Mouse (Mus musculus): Measurements from ENCODE around the gene Rps6kc1. TPM values are rescaled to one million over a fixed set of nuclear protein-coding genes. Genes with fewer than 3 reads are reported as not detected.

Rps6kc1 gene
- polyA plus RNA-seq, 1 experiment from 2014 or later = 26.5 TPM

- Histone ChIP-seq H3K36me3 (no peaks in the 10 kb centered on the region), H3K9ac (replicated peaks) (0 out of 2 replicates have a peak overlapping the region, but pooled peaks have one; percentile 2), H3K4me1 (no peaks in the 10 kb centered on the region), H3K27ac (replicated peaks) (no peak overlapping the region), H3K4me3 (replicated peaks) (no peak overlapping the region), H3K4me2 (no peak overlapping the region), H3K27me3 (replicated peaks) (0 out of 2 replicates have a peak, but pooled peaks cover 3% of the 10 kb centered on the region), H3K9me3 (replicated peaks) (no peaks in the 10 kb centered on the region)
- 87% methylated on average over 6 of the region's 6 CpGs for WGBS
- ATAC-seq (ENCODE audit: low FRiP score) = no peak
These were observed 119.9 kb downstream of the Rps6kc1 start for GRCm38 (mm10) chr1:190791638-190792037.

- no peaks in the 10 kb centered on the region for H3K36me3 ChIP-seq
- no peaks in the 10 kb centered on the region for H3K4me1 ChIP-seq
- no peak overlapping the region for H3K27ac ChIP-seq (replicated peaks)
- no peak overlapping the region for H3K4me3 ChIP-seq (replicated peaks)
- ATAC-seq (ENCODE audit: low FRiP score) = no peak
- no peak overlapping the region for H3K9ac ChIP-seq (replicated peaks)
- H3K27me3 ChIP-seq (replicated peaks) = 0 out of 2 replicates have a peak, but pooled peaks cover 3% of the 10 kb centered on the region
- H3K9me3 ChIP-seq (replicated peaks) = no peaks in the 10 kb centered on the region
- 49% methylated on average over 6 of the region's 6 CpGs for WGBS
- no peak overlapping the region for H3K4me2 ChIP-seq
These were observed 120.8 kb downstream of the Rps6kc1 start for GRCm38 (mm10) chr1:190790720-190791119.

- Histone ChIP-seq H3K36me3 (peaks cover 14% of the 10 kb centered on the region), H3K4me3 (replicated peaks) (no peak overlapping the region), H3K27ac (replicated peaks) (no peak overlapping the region), H3K27me3 (replicated peaks) (no peaks in the 10 kb centered on the region), H3K4me1 (no peaks in the 10 kb centered on the region), H3K9ac (replicated peaks) (no peak overlapping the region), H3K4me2 (no peak overlapping the region), H3K9me3 (replicated peaks) (no peaks in the 10 kb centered on the region)
- no peak for ATAC-seq (ENCODE audit: low FRiP score)
- WGBS = 82% methylated on average over 6 of the region's 6 CpGs
These were observed 133.9 kb downstream of the Rps6kc1 start for GRCm38 (mm10) chr1:190777660-190778059.

- no peak overlapping the region for H3K4me3 ChIP-seq (replicated peaks)
- WGBS = 93% methylated on average over 9 of the region's 9 CpGs
- no peak overlapping the region for H3K4me2 ChIP-seq
- H3K36me3 ChIP-seq = peaks cover 14% of the 10 kb centered on the region
- H3K9me3 ChIP-seq (replicated peaks) = no peaks in the 10 kb centered on the region
- no peaks in the 10 kb centered on the region for H3K4me1 ChIP-seq
- no peak for ATAC-seq (ENCODE audit: low FRiP score)
- no peaks in the 10 kb centered on the region for H3K27me3 ChIP-seq (replicated peaks)
- no peak overlapping the region for H3K9ac ChIP-seq (replicated peaks)
- no peak overlapping the region for H3K27ac ChIP-seq (replicated peaks)
These were observed 135.3 kb downstream of the Rps6kc1 start for GRCm38 (mm10) chr1:190776260-190776659.

GRCm38 (mm10) chr1:190772088-190772885 lies 139.3 kb downstream of the Rps6kc1 start:
- 86% methylated on average over 13 of the region's 13 CpGs for WGBS
- Histone ChIP-seq H3K9ac (replicated peaks) (no peak overlapping the region), H3K36me3 (peaks cover 10% of the 10 kb centered on the region; the same call in 1 of the 2 replicates), H3K4me2 (no peak overlapping the region), H3K9me3 (replicated peaks) (no peaks in the 10 kb centered on the region), H3K27ac (replicated peaks) (no peak overlapping the region), H3K4me1 (no peaks in the 10 kb centered on the region), H3K4me3 (replicated peaks) (no peak overlapping the region), H3K27me3 (replicated peaks) (no peaks in the 10 kb centered on the region)
- ATAC-seq (ENCODE audit: low FRiP score) = no peak

- no peaks in the 10 kb centered on the region for H3K4me1 ChIP-seq
- no peak overlapping the region for H3K4me3 ChIP-seq (replicated peaks)
- H3K9me3 ChIP-seq (replicated peaks) = no peaks in the 10 kb centered on the region
- H3K9ac ChIP-seq (replicated peaks) = no peak overlapping the region
- no peak overlapping the region for H3K27ac ChIP-seq (replicated peaks)
- H3K36me3 ChIP-seq = peaks cover 7% of the 10 kb centered on the region; the same call in 1 of the 2 replicates
- H3K4me2 ChIP-seq = no peak overlapping the region
- no peak for ATAC-seq (ENCODE audit: low FRiP score)
- no peaks in the 10 kb centered on the region for H3K27me3 ChIP-seq (replicated peaks)
- WGBS = 76% methylated on average over 7 of the region's 7 CpGs
These were observed 141.8 kb downstream of the Rps6kc1 start for GRCm38 (mm10) chr1:190769748-190770147.

GRCm38 (mm10) chr1:190768307-190768706 lies 143.3 kb downstream of the Rps6kc1 start:
- 76% methylated on average over 1 of the region's 1 CpGs for WGBS
- H3K4me3 ChIP-seq (replicated peaks) = no peak overlapping the region
- no peaks in the 10 kb centered on the region for H3K27me3 ChIP-seq (replicated peaks)
- no peaks in the 10 kb centered on the region for H3K9me3 ChIP-seq (replicated peaks)
- peaks cover 6% of the 10 kb centered on the region; the same call in 1 of the 2 replicates for H3K36me3 ChIP-seq
- H3K4me2 ChIP-seq = no peak overlapping the region
- no peak overlapping the region for H3K9ac ChIP-seq (replicated peaks)
- H3K27ac ChIP-seq (replicated peaks) = no peak overlapping the region
- ATAC-seq (ENCODE audit: low FRiP score) = no peak
- 0 out of 2 replicates have a peak, but pooled peaks cover 7% of the 10 kb centered on the region for H3K4me1 ChIP-seq

GRCm38 (mm10) chr1:190767621-190768020 lies 143.9 kb downstream of the Rps6kc1 start:
- no peak overlapping the region for H3K27ac ChIP-seq (replicated peaks)
- H3K4me2 ChIP-seq = no peak overlapping the region
- WGBS = 72% methylated on average over 8 of the region's 8 CpGs
- ATAC-seq (ENCODE audit: low FRiP score) = no peak
- H3K27me3 ChIP-seq (replicated peaks) = 0 out of 2 replicates have a peak, but pooled peaks cover 5% of the 10 kb centered on the region
- no peak overlapping the region for H3K9ac ChIP-seq (replicated peaks)
- no peak overlapping the region for H3K4me3 ChIP-seq (replicated peaks)
- no peaks in the 10 kb centered on the region for H3K9me3 ChIP-seq (replicated peaks)
- 0 out of 2 replicates have a peak, but pooled peaks cover 7% of the 10 kb centered on the region for H3K4me1 ChIP-seq
- no peaks in the 10 kb centered on the region for H3K36me3 ChIP-seq

GRCm38 (mm10) chr1:190766800-190767199 lies 144.8 kb downstream of the Rps6kc1 start:
- H3K9me3 ChIP-seq (replicated peaks) = no peaks in the 10 kb centered on the region
- no peak overlapping the region for H3K4me2 ChIP-seq
- no peak overlapping the region for H3K4me3 ChIP-seq (replicated peaks)
- H3K36me3 ChIP-seq = no peaks in the 10 kb centered on the region
- H3K27ac ChIP-seq (replicated peaks) = no peak overlapping the region
- 0 out of 2 replicates have a peak, but pooled peaks cover 6% of the 10 kb centered on the region for H3K27me3 ChIP-seq (replicated peaks)
- H3K9ac ChIP-seq (replicated peaks) = no peak overlapping the region
- H3K4me1 ChIP-seq = 0 out of 2 replicates have a peak, but pooled peaks cover 7% of the 10 kb centered on the region
- ATAC-seq (ENCODE audit: low FRiP score) = no peak
- 95% methylated on average over 2 of the region's 2 CpGs for WGBS

- Histone ChIP-seq H3K4me2 (no peak overlapping the region), H3K9me3 (replicated peaks) (no peaks in the 10 kb centered on the region), H3K36me3 (no peaks in the 10 kb centered on the region), H3K9ac (replicated peaks) (no peak overlapping the region), H3K27ac (replicated peaks) (peak overlapping the region; percentile 33), H3K4me1 (0 out of 2 replicates have a peak, but pooled peaks cover 7% of the 10 kb centered on the region), H3K27me3 (replicated peaks) (0 out of 2 replicates have a peak, but pooled peaks cover 6% of the 10 kb centered on the region), H3K4me3 (replicated peaks) (no peak overlapping the region)
- ATAC-seq (ENCODE audit: low FRiP score) = no peak
- WGBS = 70% methylated on average over 10 of the region's 10 CpGs
These were observed 147.8 kb downstream of the Rps6kc1 start for GRCm38 (mm10) chr1:190763756-190764155.

- no peak overlapping the region for H3K4me2 ChIP-seq
- 0 out of 2 replicates have a peak, but pooled peaks cover 7% of the 10 kb centered on the region for H3K4me1 ChIP-seq
- no peak overlapping the region for H3K4me3 ChIP-seq (replicated peaks)
- no peak overlapping the region for H3K9ac ChIP-seq (replicated peaks)
- 0 out of 2 replicates have a peak, but pooled peaks cover 6% of the 10 kb centered on the region for H3K27me3 ChIP-seq (replicated peaks)
- no peak overlapping the region for H3K27ac ChIP-seq (replicated peaks)
- H3K36me3 ChIP-seq = no peaks in the 10 kb centered on the region
- no peaks in the 10 kb centered on the region for H3K9me3 ChIP-seq (replicated peaks)
- 46% methylated on average over 5 of the region's 5 CpGs for WGBS
- ATAC-seq (ENCODE audit: low FRiP score) = no peak
These were observed 149.8 kb downstream of the Rps6kc1 start for GRCm38 (mm10) chr1:190761786-190762185.

- H3K27ac ChIP-seq (replicated peaks) = no peak overlapping the region
- H3K36me3 ChIP-seq = no peaks in the 10 kb centered on the region
- no peaks in the 10 kb centered on the region for H3K4me1 ChIP-seq
- H3K27me3 ChIP-seq (replicated peaks) = 0 out of 2 replicates have a peak, but pooled peaks cover 3% of the 10 kb centered on the region
- no peaks in the 10 kb centered on the region for H3K9me3 ChIP-seq (replicated peaks)
- H3K4me2 ChIP-seq = no peak overlapping the region
- no peak overlapping the region for H3K4me3 ChIP-seq (replicated peaks)
- 60% methylated on average over 8 of the region's 8 CpGs for WGBS
- no peak for ATAC-seq (ENCODE audit: low FRiP score)
- no peak overlapping the region for H3K9ac ChIP-seq (replicated peaks)
These were observed 153.7 kb downstream of the Rps6kc1 start for GRCm38 (mm10) chr1:190757899-190758298.
